Mouse (Mus musculus): ENCODE data around the gene Dnm3. TPM values are rescaled to one million over a fixed set of nuclear protein-coding genes. Genes with fewer than 3 reads are reported as not detected.

Gene Dnm3
- polyA plus RNA-seq, 1 experiment, result 54.3 TPM

- Histone ChIP-seq H3K27ac (ENCODE audit: insufficient read depth, low read length) (no peak overlapping the region), H3K4me3 (ENCODE audit: insufficient read depth, low read length) (no peak overlapping the region), H3K4me1 (ENCODE audit: control insufficient read depth, insufficient read depth, low read length) (peaks cover 3% of the 10 kb centered on the region; the same call in 1 of the 2 replicates)
- no peak for TF ChIP-seq POLR2A (IDR thresholded peaks at IDR 0.05; ENCODE audit: extremely low read depth, insufficient read depth, low read length)
- no peak for TF ChIP-seq CTCF (IDR thresholded peaks at IDR 0.05; ENCODE audit: extremely low read depth, insufficient read depth, low read length)
Observed at GRCm38 (mm10) chr1:162053608-162054007, 424.2 kb downstream of the Dnm3 start.

DNA sequence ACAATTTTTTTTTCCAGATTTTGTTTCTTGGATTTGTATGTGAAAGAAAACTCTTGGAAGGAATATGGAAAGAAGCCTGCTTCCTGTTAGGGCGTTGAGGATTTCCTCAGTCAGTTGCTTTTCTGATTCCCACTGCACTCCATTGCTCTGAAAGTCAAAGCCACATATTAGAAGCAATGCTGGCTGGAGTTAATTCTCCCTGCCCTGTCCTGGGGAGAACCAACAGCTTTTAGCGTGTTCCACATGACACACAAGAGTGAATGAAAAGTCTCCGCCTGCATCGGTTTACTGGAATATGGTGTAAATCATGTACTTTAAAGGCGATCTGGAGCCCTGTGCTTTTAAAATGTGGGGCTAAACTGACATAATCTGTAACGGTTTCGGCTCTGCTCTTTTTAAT lies 424.6 kb downstream of the Dnm3 start:
- Histone ChIP-seq H3K4me1 (ENCODE audit: control insufficient read depth, insufficient read depth, low read length) (peaks cover 3% of the 10 kb centered on the region; the same call in 1 of the 2 replicates), H3K4me3 (ENCODE audit: insufficient read depth, low read length) (no peak overlapping the region), H3K27ac (ENCODE audit: insufficient read depth, low read length) (no peak overlapping the region)
- TF ChIP-seq CTCF (IDR thresholded peaks at IDR 0.05; ENCODE audit: extremely low read depth, insufficient read depth, low read length) (no peak), POLR2A (IDR thresholded peaks at IDR 0.05; ENCODE audit: extremely low read depth, insufficient read depth, low read length) (no peak)

GRCm38 (mm10) chr1:162052755-162053154 lies 425.1 kb downstream of the Dnm3 start:
- H3K4me1 ChIP-seq (ENCODE audit: control insufficient read depth, insufficient read depth, low read length), result peaks cover 3% of the 10 kb centered on the region; the same call in 1 of the 2 replicates
- no peak overlapping the region for H3K27ac ChIP-seq (ENCODE audit: insufficient read depth, low read length)
- H3K4me3 ChIP-seq (ENCODE audit: insufficient read depth, low read length), result no peak overlapping the region
- no peak for TF ChIP-seq CTCF (IDR thresholded peaks at IDR 0.05; ENCODE audit: extremely low read depth, insufficient read depth, low read length)
- no peak for TF ChIP-seq POLR2A (IDR thresholded peaks at IDR 0.05; ENCODE audit: extremely low read depth, insufficient read depth, low read length)

DNA sequence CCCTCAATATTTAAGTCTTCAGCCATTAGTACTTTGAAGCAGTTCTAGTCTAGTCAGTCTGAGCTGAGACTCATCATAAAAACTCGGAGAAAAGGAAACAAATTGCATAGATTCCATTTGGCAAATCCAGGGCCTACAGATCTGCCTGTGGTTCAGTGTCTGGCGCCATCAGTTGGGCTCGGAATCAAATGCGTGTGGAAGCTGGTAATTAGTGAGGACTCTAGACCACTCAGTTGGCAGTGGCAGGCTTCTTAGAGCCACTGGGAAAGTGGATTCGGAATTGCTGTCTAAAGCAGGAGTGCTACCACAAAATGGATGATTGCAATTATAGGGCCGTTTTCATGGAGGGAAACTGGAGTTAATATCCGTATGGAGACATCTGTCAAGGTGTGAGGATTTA lies 425.7 kb downstream of the Dnm3 start:
- Histone ChIP-seq H3K4me1 (ENCODE audit: control insufficient read depth, insufficient read depth, low read length) (peaks cover 3% of the 10 kb centered on the region; the same call in 1 of the 2 replicates), H3K4me3 (ENCODE audit: insufficient read depth, low read length) (no peak overlapping the region), H3K27ac (ENCODE audit: insufficient read depth, low read length) (no peak overlapping the region)
- no peak for TF ChIP-seq POLR2A (IDR thresholded peaks at IDR 0.05; ENCODE audit: extremely low read depth, insufficient read depth, low read length)
- no peak for TF ChIP-seq CTCF (IDR thresholded peaks at IDR 0.05; ENCODE audit: extremely low read depth, insufficient read depth, low read length)

- Histone ChIP-seq H3K27ac (ENCODE audit: insufficient read depth, low read length) (no peak overlapping the region), H3K4me1 (ENCODE audit: control insufficient read depth, insufficient read depth, low read length) (peaks cover 3% of the 10 kb centered on the region; the same call in 1 of the 2 replicates), H3K4me3 (ENCODE audit: insufficient read depth, low read length) (no peak overlapping the region)
- TF ChIP-seq POLR2A (IDR thresholded peaks at IDR 0.05; ENCODE audit: extremely low read depth, insufficient read depth, low read length) (no peak), CTCF (IDR thresholded peaks at IDR 0.05; ENCODE audit: extremely low read depth, insufficient read depth, low read length) (no peak)
Observed at GRCm38 (mm10) chr1:162051710-162052109, 426.1 kb downstream of the Dnm3 start.

- H3K4me3 ChIP-seq (ENCODE audit: insufficient read depth, low read length), result no peak overlapping the region
- H3K4me1 ChIP-seq (ENCODE audit: control insufficient read depth, insufficient read depth, low read length), result peaks cover 1% of the 10 kb centered on the region; the same call in 1 of the 2 replicates
Observed at GRCm38 (mm10) chr1:162047673-162048072, 430.2 kb downstream of the Dnm3 start.

GRCm38 (mm10) chr1:162043788-162044717 lies 433.8 kb downstream of the Dnm3 start:
- no peaks in the 10 kb centered on the region for H3K4me1 ChIP-seq (ENCODE audit: control insufficient read depth, insufficient read depth, low read length)
- H3K4me3 ChIP-seq (ENCODE audit: insufficient read depth, low read length), result no peak overlapping the region
- no peak overlapping the region for H3K27ac ChIP-seq (ENCODE audit: insufficient read depth, low read length)
- TF ChIP-seq CTCF (IDR thresholded peaks at IDR 0.05; ENCODE audit: extremely low read depth, insufficient read depth, low read length), result no peak
- no peak for TF ChIP-seq POLR2A (IDR thresholded peaks at IDR 0.05; ENCODE audit: extremely low read depth, insufficient read depth, low read length)

More at GRCm38 (mm10) chr1:162047673-162048072, 430.2 kb downstream of the Dnm3 start:
- TF ChIP-seq CTCF (IDR thresholded peaks at IDR 0.05; ENCODE audit: extremely low read depth, insufficient read depth, low read length), result no peak
- TF ChIP-seq POLR2A (IDR thresholded peaks at IDR 0.05; ENCODE audit: extremely low read depth, insufficient read depth, low read length), result no peak
- no peak overlapping the region for H3K27ac ChIP-seq (ENCODE audit: insufficient read depth, low read length)

- TF ChIP-seq CTCF (IDR thresholded peaks at IDR 0.05; ENCODE audit: extremely low read depth, insufficient read depth, low read length) (no peak), POLR2A (IDR thresholded peaks at IDR 0.05; ENCODE audit: extremely low read depth, insufficient read depth, low read length) (no peak)
- Histone ChIP-seq H3K27ac (ENCODE audit: insufficient read depth, low read length) (no peak overlapping the region), H3K4me1 (ENCODE audit: control insufficient read depth, insufficient read depth, low read length) (0 out of 2 replicates have a peak, but pooled peaks cover 2% of the 10 kb centered on the region), H3K4me3 (ENCODE audit: insufficient read depth, low read length) (no peak overlapping the region)
Observed at GRCm38 (mm10) chr1:162043216-162043615, 434.6 kb downstream of the Dnm3 start.

DNA sequence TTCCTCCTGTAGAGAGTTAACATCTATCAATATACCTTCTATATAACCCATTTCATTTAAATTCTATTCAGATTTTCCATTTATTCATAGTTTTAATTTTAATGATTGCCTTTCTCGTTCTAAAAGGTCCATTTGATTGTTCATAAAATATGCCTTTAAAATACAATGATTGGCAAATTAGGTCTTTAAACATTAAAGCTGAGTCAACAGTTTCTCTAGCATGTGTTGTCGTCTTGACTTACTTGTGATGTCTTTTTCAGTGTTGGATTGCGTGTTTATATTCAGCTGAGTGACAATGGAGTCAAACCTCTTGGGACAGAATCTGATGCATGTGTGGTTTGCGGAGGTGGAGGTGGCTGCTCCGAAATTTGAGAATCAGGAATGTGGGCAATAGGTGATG lies 435.4 kb downstream of the Dnm3 start:
- Histone ChIP-seq H3K4me3 (ENCODE audit: insufficient read depth, low read length) (no peak overlapping the region), H3K4me1 (ENCODE audit: control insufficient read depth, insufficient read depth, low read length) (peaks cover 5% of the 10 kb centered on the region; the same call in 1 of the 2 replicates), H3K27ac (ENCODE audit: insufficient read depth, low read length) (no peak overlapping the region)
- no peak for TF ChIP-seq POLR2A (IDR thresholded peaks at IDR 0.05; ENCODE audit: extremely low read depth, insufficient read depth, low read length)
- TF ChIP-seq CTCF (IDR thresholded peaks at IDR 0.05; ENCODE audit: extremely low read depth, insufficient read depth, low read length), result no peak
